Comparison of ENCODE assay signal across 8 mouse cellular contexts in genomic region chr12:99966116-99966770, GRCm38 (mm10). TPM values are rescaled to one million over a fixed set of nuclear protein-coding genes. Genes with fewer than 3 reads are reported as not detected.
DNase-seq lines count a peak whose midpoint lies in the region; ATAC-seq and TF ChIP-seq lines count a peak whose summit lies in the region.

No protein-coding gene starts in this region.

- peak overlapping the region; percentile 80 for H3K4me2 ChIP-seq in embryonic facial prominence, embryonic 13.5 days
- peak overlapping the region; percentile 85 for H3K4me2 ChIP-seq in hindbrain, embryonic 16.5 days (ENCODE audit: low read length)
- H3K4me2 ChIP-seq in midbrain, embryonic 15.5 days, result peak overlapping the region; percentile 97

- no peak for TF ChIP-seq CTCF in left cerebral cortex, adult 2 months (IDR thresholded peaks at IDR 0.05)

- H3K27ac ChIP-seq in left cerebral cortex, adult 2 months, result peak overlapping the region; percentile 60
- no peak overlapping the region for H3K27ac ChIP-seq in embryonic facial prominence, embryonic 13.5 days
- H3K27ac ChIP-seq in hindbrain, embryonic 16.5 days (ENCODE audit: low read depth, low read length), result no peak overlapping the region
- H3K27ac ChIP-seq in midbrain, embryonic 15.5 days, result no peak overlapping the region

- DNase-seq in left cerebral cortex, adult 2 months (ENCODE audit: extremely low spot score in 1 of 2, low spot score in 2 of 2), result no peak
- no peak for DNase-seq in left cerebral cortex, adult 11 months (ENCODE audit: low spot score)
- DNase-seq in urinary bladder, adult 2 months (ENCODE audit: low spot score), result no peak
- no peak for DNase-seq in thymus, postnatal 36 days
- DNase-seq in ovary, postnatal 10 days (ENCODE audit: low spot score), result no peak

- peak overlapping the region; percentile 73 for H3K4me3 ChIP-seq in left cerebral cortex, adult 2 months
- H3K4me3 ChIP-seq in embryonic facial prominence, embryonic 13.5 days, result peak overlapping the region; percentile 48
- peak overlapping the region; percentile 58 for H3K4me3 ChIP-seq in hindbrain, embryonic 16.5 days (ENCODE audit: low read length)
- peak overlapping the region; percentile 55 for H3K4me3 ChIP-seq in midbrain, embryonic 15.5 days

- H3K27me3 ChIP-seq in embryonic facial prominence, embryonic 13.5 days, result peaks cover 77% of the 10 kb centered on the region
- peaks cover 26% of the 10 kb centered on the region for H3K27me3 ChIP-seq in hindbrain, embryonic 16.5 days (replicated peaks; ENCODE audit: control insufficient read depth, insufficient read depth, low read length)
- peaks cover 63% of the 10 kb centered on the region for H3K27me3 ChIP-seq in midbrain, embryonic 15.5 days (replicated peaks)

- ATAC-seq in embryonic facial prominence, embryonic 13.5 days (ENCODE audit: insufficient number of reproducible peaks, insufficient read depth, low FRiP score, low TSS enrichment, low read depth), result no peak
- ATAC-seq in hindbrain, embryonic 16.5 days, result peak; percentile 51; the same call in 1 of the 2 replicates
- peak; percentile 34 for ATAC-seq in midbrain, embryonic 15.5 days (replicated peaks)

- intact Hi-C loops in left cerebral cortex, adult 2 months (cut with DNase I), result loop anchor here (10.0 kb wide), 1 partner anchor 881 kb away; no protein-coding TSS in a partner anchor

- no peaks in the 10 kb centered on the region for H3K36me3 ChIP-seq in embryonic facial prominence, embryonic 13.5 days
- H3K36me3 ChIP-seq in hindbrain, embryonic 16.5 days (ENCODE audit: control insufficient read depth, insufficient read depth, low read length), result no peaks in the 10 kb centered on the region
- no peaks in the 10 kb centered on the region for H3K36me3 ChIP-seq in midbrain, embryonic 15.5 days (replicated peaks)

- H3K9me3 ChIP-seq in embryonic facial prominence, embryonic 13.5 days, result no peaks in the 10 kb centered on the region
- H3K9me3 ChIP-seq in hindbrain, embryonic 16.5 days (ENCODE audit: control insufficient read depth, low read length), result no peaks in the 10 kb centered on the region
- no peaks in the 10 kb centered on the region for H3K9me3 ChIP-seq in midbrain, embryonic 15.5 days

- H3K4me1 ChIP-seq in embryonic facial prominence, embryonic 13.5 days, result peaks cover 33% of the 10 kb centered on the region
- peaks cover 14% of the 10 kb centered on the region for H3K4me1 ChIP-seq in hindbrain, embryonic 16.5 days (ENCODE audit: control insufficient read depth, insufficient read depth, low read depth, low read length)
- H3K4me1 ChIP-seq in midbrain, embryonic 15.5 days, result peaks cover 32% of the 10 kb centered on the region

- H3K9ac ChIP-seq in embryonic facial prominence, embryonic 13.5 days, result peak overlapping the region; percentile 61
- H3K9ac ChIP-seq in hindbrain, embryonic 16.5 days (ENCODE audit: low read depth, low read length), result peak overlapping the region; percentile 73
- H3K9ac ChIP-seq in midbrain, embryonic 15.5 days, result peak overlapping the region; percentile 59

- WGBS in embryonic facial prominence, embryonic 13.5 days, result 2% methylated on average over 25 of the region's 25 CpGs
- 5% methylated on average over 25 of the region's 25 CpGs for WGBS in hindbrain, embryonic 16.5 days
- WGBS in midbrain, embryonic 15.5 days, result 4% methylated on average over 25 of the region's 25 CpGs

RNA-seq across cellular contexts. Expression of gene Kcnk13, which starts 1.9 kb away (rescaled TPM):
- total RNA-seq in left cerebral cortex, adult 2 months (2021), result 10 to 100 TPM in 1 of 2 experiments, 1 to 10 TPM in 1; 6.8 to 10.4 TPM
- 0.84 and 0.94 TPM in 2 replicates for polyA plus RNA-seq in embryonic facial prominence, embryonic 13.5 days (2015; fragmentation: Nextera tagmentation; extraction: Ambion mirVana)
- 1.1 and 1.5 TPM in 2 replicates for polyA plus RNA-seq in hindbrain, embryonic 16.5 days (2015; fragmentation: Nextera tagmentation; extraction: Ambion mirVana)
- polyA plus RNA-seq in midbrain, embryonic 15.5 days (2015; fragmentation: Nextera tagmentation; extraction: Ambion mirVana), result 1.1 and 1.4 TPM in 2 replicates
- polyA plus RNA-seq in urinary bladder, adult 2 months (2012; rRNA removed), result 0.65 and 0.92 TPM in 2 replicates
